Mouse (Mus musculus) stomach, embryonic 14.5 days (tissue): ENCODE results near the gene Aip. TPM values are rescaled to one million over a fixed set of nuclear protein-coding genes. Genes with fewer than 3 reads are reported as not detected.

Source experiments
- ATAC-seq: fragments of 200-750 bp; cut with Nextera tagmentation; 2 replicates; pipeline ENCODE4 v1.8.0; 2017; ENCODE audit warnings: low read depth, moderate TSS enrichment; ENCODE audit not compliant: insufficient number of reproducible peaks, insufficient read depth, low FRiP score
- H3K27ac ChIP-seq: fragments of 300-500 bp; sonication (generic); 2 replicates; pipeline ENCODE4 v1.5.1; 2014; ENCODE audit warnings: mild to moderate bottlenecking, low read length, moderate library complexity, mixed read lengths
- H3K27me3 ChIP-seq: fragments of 300-500 bp; sonication (generic); 2 replicates; pipeline ENCODE4 v1.6.1; 2014; ENCODE audit warnings: low read length, control low read depth, mixed read lengths; ENCODE audit not compliant: control insufficient read depth, insufficient read depth
- H3K36me3 ChIP-seq: fragments of 300-500 bp; sonication (generic); 2 replicates; pipeline ENCODE4 v1.6.1; 2014; ENCODE audit warnings: mild to moderate bottlenecking, control low read depth, low read length, moderate library complexity, mixed read lengths; ENCODE audit not compliant: control insufficient read depth, insufficient read depth
- H3K4me1 ChIP-seq: fragments of 300-500 bp; sonication (generic); 2 replicates; pipeline ENCODE4 v1.6.1; 2014; ENCODE audit warnings: low read length, control low read depth, mixed read lengths; ENCODE audit not compliant: control insufficient read depth, insufficient read depth
- H3K4me2 ChIP-seq: fragments of 300-500 bp; sonication (generic); replicated peaks from 2 replicates; pipeline ENCODE4 v1.6.1; 2014; ENCODE audit warnings: low read depth, low read length, control low read depth
- H3K4me3 ChIP-seq: fragments of 300-500 bp; sonication (generic); 2 replicates; pipeline ENCODE4 v1.5.1; 2014; ENCODE audit warnings: low read depth, low read length, control low read depth
- H3K9ac ChIP-seq: fragments of 300-500 bp; sonication (generic); replicated peaks from 2 replicates; pipeline ENCODE4 v1.6.1; 2014; ENCODE audit warnings: low read depth, mild to moderate bottlenecking, control low read depth, low read length, moderate library complexity, mixed read lengths
- H3K9me3 ChIP-seq: fragments of 300-500 bp; sonication (generic); 2 replicates; pipeline ENCODE4 v1.6.1; 2016; ENCODE audit warnings: low read depth, low read length, control low read depth; ENCODE audit not compliant: control insufficient read depth
- WGBS: fragments of 180-500 bp; shearing (Covaris S2); extraction: QIAGEN DNeasy Blood & Tissue Kit; methylation state at CpG from one replicate; pipeline ENCODE4 v1.1.7; 2014; 5-methylcytosine and 5-hydroxymethylcytosine counted together
- polyA plus RNA-seq: library from polyadenylated mRNA; unstranded; fragments of >200 nt; fragmentation: Nextera tagmentation; extraction: Ambion mirVana; gene quantifications from 2 replicates; pipeline ENCODE4 v1.2.1, GENCODE M21; 2014

Aip gene
- 95.3 and 101 TPM in 2 replicates for polyA plus RNA-seq

- Histone ChIP-seq H3K27ac (peak within 1 kb of the TSS; percentile 39; the same call in 1 of the 2 replicates), H3K4me1 (peaks cover 11% of the 10 kb centered on the region), H3K36me3 (peaks cover 13% of the 10 kb centered on the region; the same call in 1 of the 2 replicates), H3K4me2 (peak within 1 kb of the TSS; percentile 86), H3K27me3 (no peaks in the 10 kb centered on the region), H3K9ac (peak within 1 kb of the TSS; percentile 77), H3K9me3 (no peaks in the 10 kb centered on the region), H3K4me3 (peak within 1 kb of the TSS; percentile 80)
- WGBS, result under 1% methylated on average over 60 of the region's 64 CpGs
- peak; percentile 94 for ATAC-seq
These were observed at the start of gene Aip for GRCm38 (mm10) chr19:4125741-4126696. Gene Aip, minus strand, starts transcription at chr19:4125858.

- H3K36me3 ChIP-seq, result no peaks in the 10 kb centered on the region
- H3K9ac ChIP-seq, result no peak overlapping the region
- peaks cover 18% of the 10 kb centered on the region; the same call in 1 of the 2 replicates for H3K4me1 ChIP-seq
- no peak overlapping the region for H3K4me3 ChIP-seq
- H3K9me3 ChIP-seq, result no peaks in the 10 kb centered on the region
- H3K27me3 ChIP-seq, result no peaks in the 10 kb centered on the region
- H3K27ac ChIP-seq, result no peak overlapping the region
- ATAC-seq, result no peak
- WGBS, result 63% methylated on average over 11 of the region's 11 CpGs
- no peak overlapping the region for H3K4me2 ChIP-seq
These were observed 47.3 kb upstream of the Aip start for GRCm38 (mm10) chr19:4172925-4173324.

- H3K4me2 ChIP-seq, result no peak overlapping the region
- no peak overlapping the region for H3K27ac ChIP-seq
- H3K9me3 ChIP-seq, result no peaks in the 10 kb centered on the region
- no peak overlapping the region for H3K9ac ChIP-seq
- H3K27me3 ChIP-seq, result no peaks in the 10 kb centered on the region
- 55% methylated on average over 13 of the region's 13 CpGs for WGBS
- H3K4me3 ChIP-seq, result no peak overlapping the region
- peaks cover 18% of the 10 kb centered on the region; the same call in 1 of the 2 replicates for H3K4me1 ChIP-seq
- H3K36me3 ChIP-seq, result no peaks in the 10 kb centered on the region
- ATAC-seq, result no peak
These were observed 46.0 kb upstream of the Aip start for GRCm38 (mm10) chr19:4171393-4172290.

- H3K27ac ChIP-seq, result no peak overlapping the region
- no peaks in the 10 kb centered on the region for H3K36me3 ChIP-seq
- no peaks in the 10 kb centered on the region for H3K9me3 ChIP-seq
- ATAC-seq, result no peak
- no peak overlapping the region for H3K9ac ChIP-seq
- WGBS, result 91% methylated on average over 10 of the region's 10 CpGs
- no peak overlapping the region for H3K4me3 ChIP-seq
- H3K4me2 ChIP-seq, result no peak overlapping the region
- peaks cover 17% of the 10 kb centered on the region; the same call in 1 of the 2 replicates for H3K4me1 ChIP-seq
- no peaks in the 10 kb centered on the region for H3K27me3 ChIP-seq
These were observed 45.2 kb upstream of the Aip start for GRCm38 (mm10) chr19:4170723-4171392.

GRCm38 (mm10) chr19:4169810-4170209, 44.2 kb upstream of the Aip start:
- peak overlapping the region; percentile 87 for H3K27ac ChIP-seq
- WGBS, result 11% methylated on average over 26 of the region's 27 CpGs
- no peaks in the 10 kb centered on the region for H3K36me3 ChIP-seq
- peak overlapping the region; percentile 89 for H3K4me2 ChIP-seq
- peak; percentile 23 for ATAC-seq
- no peaks in the 10 kb centered on the region for H3K27me3 ChIP-seq
- peak overlapping the region; percentile 75 for H3K9ac ChIP-seq
- H3K9me3 ChIP-seq, result no peaks in the 10 kb centered on the region
- H3K4me3 ChIP-seq, result peak overlapping the region; percentile 39
- H3K4me1 ChIP-seq, result peaks cover 7% of the 10 kb centered on the region; the same call in 1 of the 2 replicates

- no peaks in the 10 kb centered on the region for H3K27me3 ChIP-seq
- H3K4me3 ChIP-seq, result peak overlapping the region; percentile 39
- no peaks in the 10 kb centered on the region for H3K9me3 ChIP-seq
- peak overlapping the region; percentile 87 for H3K27ac ChIP-seq
- peak; percentile 93 for ATAC-seq
- H3K4me2 ChIP-seq, result peak overlapping the region; percentile 89
- no peaks in the 10 kb centered on the region for H3K36me3 ChIP-seq
- peak overlapping the region; percentile 75 for H3K9ac ChIP-seq
- under 1% methylated on average over 43 of the region's 43 CpGs for WGBS
- H3K4me1 ChIP-seq, result peaks cover 7% of the 10 kb centered on the region; the same call in 1 of the 2 replicates
These were observed 43.7 kb upstream of the Aip start for GRCm38 (mm10) chr19:4169378-4169784.

- Histone ChIP-seq H3K27me3 (no peaks in the 10 kb centered on the region), H3K9ac (no peak overlapping the region), H3K9me3 (no peaks in the 10 kb centered on the region), H3K4me2 (no peak overlapping the region), H3K27ac (no peak overlapping the region), H3K4me3 (no peak overlapping the region), H3K4me1 (peaks cover 21% of the 10 kb centered on the region), H3K36me3 (no peaks in the 10 kb centered on the region; the same call in 1 of the 2 replicates)
- WGBS, result 77% methylated on average over 9 of the region's 9 CpGs
- no peak for ATAC-seq
These were observed 41.2 kb upstream of the Aip start for GRCm38 (mm10) chr19:4166678-4167476.
